Mouse (Mus musculus): ENCODE data around the gene Igfbp1.
A peak's percentile ranks its signal among the peaks of the same experiment; 100 is the strongest.
"Not testable (repeated sequence)": the region's sequence is repeated elsewhere in the genome, so short reads cannot be mapped to it uniquely, and the experiment has no call there.

Igfbp1 gene

DNA sequence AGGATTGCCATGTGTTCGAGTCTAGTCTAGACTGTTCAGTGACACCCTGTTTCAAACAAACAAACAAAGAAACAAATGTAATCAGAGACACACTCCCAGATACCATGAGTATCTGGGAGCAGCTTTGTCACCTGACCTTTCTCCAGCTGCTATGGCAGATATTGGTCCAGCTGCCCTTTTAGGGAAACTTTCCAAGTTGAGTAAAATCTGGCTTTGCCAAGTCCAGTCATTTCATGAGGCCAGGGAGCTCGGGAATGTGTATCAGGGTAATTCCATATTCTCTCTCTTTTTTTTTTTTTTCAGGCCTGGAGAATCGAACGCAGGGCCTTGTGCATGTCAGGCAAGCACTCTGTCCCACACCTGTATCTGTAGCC lies 2.3 kb upstream of the Igfbp1 start:
- no peak for DNase-seq

DNA sequence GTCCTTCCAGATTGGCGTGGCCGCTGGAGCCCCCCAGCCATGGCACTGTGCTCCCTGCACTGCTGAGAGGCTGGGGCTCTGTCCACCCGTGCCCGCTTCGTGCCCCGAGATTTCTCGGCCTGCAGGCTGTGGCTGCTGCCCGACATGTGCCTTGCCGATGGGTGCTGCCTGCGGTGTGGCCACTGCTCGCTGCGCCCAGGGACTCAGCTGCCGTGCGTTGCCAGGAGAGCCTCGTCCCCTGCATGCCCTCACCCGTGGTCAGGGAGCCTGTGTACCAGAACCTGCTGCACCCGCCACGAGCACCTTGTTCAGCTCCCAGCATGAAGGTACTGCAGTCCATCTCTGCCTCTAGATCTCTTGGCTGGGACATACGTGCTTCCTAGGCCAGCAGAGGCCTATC lies 424 bp downstream of the Igfbp1 start:
- DNase-seq, result no peak

DNA sequence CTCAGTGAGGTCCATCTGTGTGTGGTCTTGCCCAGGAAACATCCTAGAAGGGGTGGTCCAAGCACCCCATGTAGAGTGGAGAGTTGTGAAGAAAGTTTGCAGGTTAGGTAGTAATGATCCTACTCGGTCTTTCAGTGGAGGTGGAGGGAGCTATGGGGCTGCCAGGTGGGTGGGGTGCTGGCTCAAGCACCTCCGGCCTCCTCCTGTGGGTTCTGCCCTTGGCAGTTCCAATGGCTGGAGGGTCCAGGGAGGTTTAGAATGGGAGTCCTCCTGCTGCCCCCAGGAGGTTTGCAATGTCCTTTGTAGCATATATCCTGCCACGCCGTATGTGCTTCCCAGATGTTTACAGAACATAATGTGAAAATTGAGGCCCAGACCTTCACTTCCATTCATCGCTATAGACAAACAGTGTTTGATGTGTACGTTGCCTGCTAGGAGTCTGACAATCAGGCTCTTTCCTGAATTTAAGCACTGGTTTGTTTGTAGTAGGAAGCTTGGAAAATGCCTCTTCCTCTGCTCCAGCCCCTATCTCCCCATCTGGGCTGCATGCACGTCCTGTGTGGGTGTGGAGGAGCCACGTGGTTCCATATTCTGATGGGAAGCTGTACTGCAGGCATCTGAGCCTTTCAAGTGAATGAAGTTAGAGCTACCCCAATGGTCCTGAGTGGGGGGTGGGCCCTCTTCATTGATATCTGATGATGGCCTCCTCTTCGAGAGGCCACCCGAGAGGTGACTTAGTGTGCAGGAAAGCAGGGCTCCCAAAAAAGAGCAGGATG lies 1.1 kb downstream of the Igfbp1 start:
- DNase-seq, result no peak

DNA sequence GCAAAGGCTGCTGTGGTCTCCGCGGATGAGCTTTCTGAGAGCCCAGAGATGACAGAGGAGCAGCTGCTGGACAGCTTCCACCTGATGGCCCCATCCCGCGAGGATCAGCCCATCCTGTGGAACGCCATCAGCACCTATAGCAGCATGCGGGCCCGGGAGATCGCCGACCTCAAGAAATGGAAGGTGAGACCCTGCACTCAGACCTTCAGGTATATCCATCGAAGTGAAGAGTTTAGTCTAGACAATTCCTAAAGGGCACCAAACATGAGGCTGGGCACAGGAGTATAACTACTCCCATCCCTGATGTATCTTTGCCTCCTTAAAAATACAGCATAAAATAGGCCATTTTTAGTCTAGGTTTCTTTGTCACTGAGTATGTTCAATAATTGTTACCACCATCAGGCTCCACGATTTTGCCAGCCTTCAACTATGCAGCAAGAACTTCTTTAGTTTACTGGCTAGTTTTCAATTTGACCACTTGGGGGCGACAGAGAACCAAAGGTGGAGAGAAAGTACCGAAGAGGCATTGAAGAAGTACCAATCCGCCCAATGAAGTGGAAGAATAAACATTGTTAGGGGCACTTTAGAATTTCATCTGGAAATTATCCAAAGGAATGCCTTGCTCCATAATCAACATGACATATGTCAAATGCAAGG lies 2.3 kb downstream of the Igfbp1 start:
- peak in 1 of 2 experiments; percentile 74 for DNase-seq

DNA sequence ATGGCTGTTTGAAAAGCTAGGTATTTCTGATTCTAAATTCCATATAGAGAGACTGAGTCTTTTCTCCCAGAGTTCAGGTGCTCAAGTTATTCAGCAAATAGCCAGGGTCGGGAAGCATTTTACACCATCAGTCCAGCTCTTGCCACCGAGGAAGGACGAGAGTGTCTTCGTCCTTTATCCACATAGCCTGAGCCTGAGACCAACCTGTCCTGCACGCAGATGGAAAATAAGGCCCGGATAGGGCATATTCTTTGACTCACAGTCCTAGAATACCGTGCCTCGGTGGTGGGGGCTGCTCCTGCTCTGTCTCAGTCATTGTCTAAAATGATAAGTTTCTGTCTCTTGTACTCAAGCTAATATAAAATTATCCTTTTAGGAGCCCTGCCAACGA lies 2.8 kb downstream of the Igfbp1 start:
- DNase-seq, result no peak

DNA sequence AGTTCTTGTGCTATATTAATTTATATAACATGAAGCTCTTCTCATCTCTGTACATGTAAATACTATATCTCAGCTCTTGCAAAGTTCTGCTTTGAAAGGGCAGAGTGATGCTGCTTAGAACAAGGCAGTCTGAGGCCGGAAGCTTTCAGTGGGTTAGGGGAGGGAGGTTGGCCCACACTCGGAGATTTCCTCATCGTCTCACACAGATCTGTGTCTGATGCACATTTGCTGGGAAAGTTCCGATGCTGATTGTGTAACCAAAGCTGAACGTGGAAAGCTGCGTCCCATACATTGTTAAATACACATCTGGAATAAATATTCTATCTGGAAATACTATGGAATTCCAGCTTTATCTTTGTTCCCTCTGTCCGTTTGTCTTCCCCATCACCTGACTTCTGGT lies 4.6 kb downstream of the Igfbp1 start:
- DNase-seq, result no peak

DNA sequence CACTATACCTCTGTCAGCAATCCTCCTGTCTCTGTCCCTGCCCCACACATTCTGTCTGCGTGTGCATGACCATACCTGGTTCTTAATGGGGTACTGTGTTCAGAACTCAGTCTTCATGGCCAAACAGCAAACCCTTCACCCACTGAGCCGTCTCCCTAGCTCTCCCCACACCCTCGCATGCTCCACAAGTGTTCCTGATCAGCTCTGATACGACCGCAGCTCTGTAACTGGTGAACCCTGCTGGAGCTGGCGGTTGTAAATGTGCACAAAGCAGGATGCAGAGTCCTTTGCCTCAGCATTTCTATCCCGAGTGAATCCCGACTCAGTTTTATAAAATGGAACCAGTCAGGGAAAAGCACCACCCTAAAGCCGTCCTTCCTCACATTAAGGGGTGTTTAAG lies 6.3 kb downstream of the Igfbp1 start:
- DNase-seq, result no peak

DNA sequence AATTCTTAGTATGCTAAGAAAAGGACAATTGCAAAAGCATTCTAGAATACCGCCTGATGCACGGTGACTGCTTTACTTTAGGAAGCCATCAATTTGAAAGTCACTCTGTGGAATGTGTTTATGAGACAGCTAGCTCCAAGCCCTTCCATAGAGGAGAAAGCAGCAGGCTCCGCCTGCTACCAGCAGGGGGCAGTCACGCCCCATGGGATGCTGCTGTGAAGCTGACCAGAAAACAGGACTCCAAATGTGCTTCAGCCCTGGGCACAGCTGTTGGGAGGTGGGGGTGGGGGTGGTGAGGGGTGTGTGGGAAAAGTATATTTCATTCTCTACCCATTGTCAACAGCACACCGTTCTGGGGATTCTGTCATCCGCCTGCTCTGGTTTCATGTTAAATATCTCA lies 12.8 kb downstream of the Igfbp1 start:
- peak; percentile 79 to 86 for DNase-seq

DNA sequence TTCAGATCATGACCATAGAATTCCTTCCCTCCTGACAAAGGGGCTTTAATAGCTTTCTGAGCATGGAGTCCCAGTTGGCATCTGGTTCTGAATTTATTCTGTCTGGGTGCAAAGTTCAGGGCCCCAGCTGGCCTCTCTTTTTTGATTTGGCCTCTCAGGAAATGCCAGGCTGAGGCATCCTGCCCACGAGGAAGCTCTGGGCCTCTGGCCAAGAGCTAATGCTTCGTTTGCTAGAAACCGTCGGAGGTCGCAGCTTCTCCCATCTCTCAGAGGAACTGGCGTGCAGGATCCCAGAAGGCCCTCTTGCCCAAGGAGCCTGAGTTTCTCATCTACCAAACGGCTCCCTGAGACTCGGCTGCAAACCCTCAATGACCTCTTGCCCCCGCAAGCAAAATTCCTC lies 13.6 kb downstream of the Igfbp1 start:
- peak; percentile 30 to 55 for DNase-seq

DNA sequence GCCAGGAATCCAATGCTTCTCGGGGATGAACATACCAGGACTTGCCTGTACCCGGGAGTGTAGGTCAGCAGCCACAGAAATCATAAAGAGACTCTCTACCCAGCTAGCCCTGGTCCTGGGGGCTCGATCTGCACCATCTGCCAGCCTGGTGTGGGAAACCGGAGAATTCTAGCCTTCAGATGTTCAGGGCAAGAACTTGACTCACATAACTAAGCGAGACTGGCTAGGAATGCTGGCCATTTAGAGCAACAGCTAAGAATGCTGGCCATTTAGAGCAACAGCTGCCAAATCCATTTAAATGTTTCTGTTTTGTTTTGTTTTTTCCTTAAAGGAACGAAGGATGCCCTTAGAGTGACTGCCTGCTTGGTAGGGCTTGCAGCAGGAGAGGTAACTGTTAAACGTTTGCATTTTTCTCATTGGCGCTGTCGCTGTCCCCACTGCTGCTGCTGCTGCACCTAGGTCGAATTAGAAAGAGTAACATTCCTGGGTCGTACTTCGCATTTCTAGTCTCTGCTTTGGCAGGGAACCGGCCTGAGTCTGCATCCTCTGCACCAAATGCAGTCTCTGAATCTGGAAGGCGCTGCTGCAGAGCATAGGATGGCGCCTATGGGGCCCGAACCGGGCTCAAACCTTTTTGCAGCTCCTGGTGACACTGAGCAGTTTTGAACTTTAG lies 14.7 kb downstream of the Igfbp1 start:
- no peak for DNase-seq

DNA sequence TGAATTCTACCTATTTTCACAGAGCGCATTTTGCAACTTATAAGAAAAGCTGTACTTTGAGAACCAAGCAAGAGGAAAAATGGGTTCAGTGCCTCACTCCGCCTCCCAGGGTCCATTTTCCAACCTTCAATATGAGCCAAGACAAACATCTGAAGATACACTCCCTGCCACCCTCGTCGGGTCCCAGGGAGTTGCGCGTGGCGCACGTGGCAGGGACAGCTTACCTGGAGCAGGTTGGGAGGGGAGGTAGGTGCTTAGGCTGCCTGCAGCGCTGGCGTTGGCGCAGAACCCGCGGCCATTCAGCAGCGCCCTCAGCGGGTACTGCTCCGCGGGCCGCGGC lies 15.5 kb downstream of the Igfbp1 start:
- no peak for DNase-seq

DNA sequence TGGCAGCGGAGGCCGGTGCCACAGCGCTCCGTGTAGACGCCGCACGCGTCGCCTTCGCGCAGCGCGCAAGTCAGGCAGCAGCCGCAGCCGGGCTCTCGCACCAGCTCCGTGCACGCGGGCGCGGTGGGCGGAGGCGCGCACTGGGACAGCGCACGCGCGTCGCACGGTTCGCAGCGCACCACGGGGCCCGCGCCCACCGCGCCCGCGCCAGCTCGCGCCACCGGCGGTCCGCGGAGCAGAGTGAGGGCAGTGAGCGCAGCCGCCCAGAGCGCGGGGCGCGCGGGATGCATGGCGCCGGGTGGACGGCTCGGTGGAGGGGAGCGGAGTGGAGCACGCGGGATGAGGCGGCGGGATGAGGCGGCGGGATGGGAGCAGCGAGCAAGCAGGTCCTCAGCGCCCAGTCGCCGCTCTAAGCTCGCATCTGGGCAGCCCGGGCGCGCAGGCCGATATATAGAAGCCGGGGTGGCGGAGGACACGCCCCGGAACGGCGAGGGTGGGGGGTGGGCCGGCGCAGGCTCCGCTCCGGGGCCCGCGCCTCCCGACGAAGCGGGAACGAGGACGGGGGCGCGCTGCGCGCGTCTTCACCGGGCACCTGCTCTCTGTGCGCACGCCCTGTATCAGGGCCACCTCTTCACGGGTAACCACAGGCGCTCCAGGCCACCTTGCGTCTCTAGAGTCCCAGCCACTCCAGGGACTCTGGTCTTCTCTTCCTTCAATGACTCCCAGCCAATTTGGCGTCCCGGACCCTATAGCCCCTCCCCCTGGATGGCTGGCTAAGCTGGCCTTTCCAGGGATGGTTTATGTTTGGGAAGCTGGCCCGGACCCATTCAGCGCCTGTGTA lies 16.1 kb downstream of the Igfbp1 start, which contains the start of gene Igfbp3:
Gene Igfbp3 (minus strand): TSS at position 423 of the 841 bp plus-strand sequence.
- peak; percentile 76 to 86 for DNase-seq

DNA sequence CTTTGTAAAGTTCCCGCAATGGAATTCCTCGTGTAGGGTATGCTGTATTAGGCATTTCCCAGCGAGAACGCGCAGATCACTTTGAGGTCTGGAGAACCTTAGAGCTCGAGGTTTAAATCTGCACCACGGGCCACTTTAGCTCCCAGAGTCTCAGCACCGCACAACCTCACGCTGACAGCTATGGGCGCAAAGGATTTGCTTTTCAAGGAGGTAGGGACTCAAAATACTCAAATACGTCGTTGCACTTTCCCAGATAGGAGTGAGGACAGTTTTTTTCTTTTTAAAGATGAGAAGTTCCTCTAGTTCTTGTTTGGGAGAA lies 16.7 kb downstream of the Igfbp1 start:
- DNase-seq, result no peak

DNA sequence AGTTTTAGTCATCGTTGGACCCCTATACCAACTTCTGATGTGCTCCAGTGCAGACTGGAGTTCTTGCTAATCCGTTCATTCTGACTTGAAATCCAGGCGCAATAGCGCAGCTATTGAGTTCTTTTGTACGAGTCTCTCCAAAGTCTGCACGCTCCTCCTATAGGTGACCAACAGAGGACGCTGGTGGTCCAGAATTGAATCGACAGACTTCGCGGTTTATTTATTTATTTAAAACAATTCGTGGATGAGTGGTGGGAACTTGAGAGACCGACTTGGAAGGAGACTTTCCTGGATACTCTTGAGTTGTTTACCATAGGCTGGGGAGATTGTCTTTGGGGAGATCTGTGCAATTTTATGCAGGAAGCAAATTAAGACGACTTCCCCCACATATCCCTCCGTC lies 17.2 kb downstream of the Igfbp1 start:
- peak; percentile 52 to 76 for DNase-seq

DNA sequence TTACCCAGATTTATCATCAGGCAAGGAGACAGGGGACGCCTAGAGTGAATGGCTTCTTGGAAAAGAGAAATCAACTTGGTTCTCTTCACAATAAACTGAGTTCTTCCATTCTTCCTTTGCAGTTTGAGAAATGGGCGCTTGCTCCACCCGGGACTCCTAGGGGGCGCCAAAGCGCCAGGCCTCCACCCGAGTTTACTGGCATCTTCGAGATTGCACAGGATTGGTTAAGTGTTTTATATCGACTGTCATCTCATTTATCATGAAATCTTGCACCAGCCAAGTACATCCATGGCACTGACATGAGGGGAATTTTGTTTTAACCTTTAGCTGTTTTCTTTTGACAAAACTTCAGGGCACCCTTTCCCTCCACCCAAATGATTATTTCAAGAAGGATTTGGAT lies 18.1 kb downstream of the Igfbp1 start:
- peak; percentile 75 to 86 for DNase-seq

DNA sequence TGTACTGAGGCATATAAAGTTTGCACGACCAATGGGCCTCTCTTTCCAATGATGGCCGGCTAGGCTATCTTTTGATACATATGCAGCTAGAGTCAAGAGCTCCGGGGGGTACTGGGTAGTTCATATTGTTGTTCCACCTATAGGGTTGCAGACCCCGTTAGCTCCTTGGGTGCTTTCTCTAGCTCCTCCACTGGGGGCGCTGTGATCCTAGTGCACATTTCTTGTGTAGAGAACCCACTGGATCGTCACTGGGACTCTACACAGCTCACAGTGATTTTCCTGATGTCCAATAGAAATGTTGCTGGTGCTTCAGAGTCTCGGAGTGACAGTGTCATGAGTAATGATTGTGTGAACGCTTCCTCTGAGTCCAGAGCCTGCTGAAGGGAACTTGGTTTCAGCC lies 24.2 kb downstream of the Igfbp1 start:
- not testable (repeated sequence) for DNase-seq

DNA sequence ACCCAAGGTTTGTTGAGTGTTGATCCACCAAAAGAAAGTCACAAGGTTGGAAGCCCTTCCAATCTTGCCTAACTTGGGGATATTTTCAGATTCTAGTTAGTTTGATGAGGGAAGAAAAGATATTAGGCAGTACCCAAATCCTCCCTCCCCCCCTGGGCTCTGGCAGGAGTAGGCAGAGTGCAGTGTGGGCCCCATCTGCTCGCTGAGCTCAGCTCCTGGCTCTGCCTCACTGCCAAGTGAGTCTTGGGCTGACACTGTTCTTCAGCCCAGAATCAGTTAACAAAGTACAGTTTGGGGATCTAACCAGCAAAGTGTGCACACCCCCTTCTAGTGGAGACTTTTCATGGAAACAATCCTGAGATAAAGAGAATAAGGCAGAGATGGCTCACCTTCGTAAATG lies 28.6 kb downstream of the Igfbp1 start:
- peak; percentile 50 to 67 for DNase-seq

DNA sequence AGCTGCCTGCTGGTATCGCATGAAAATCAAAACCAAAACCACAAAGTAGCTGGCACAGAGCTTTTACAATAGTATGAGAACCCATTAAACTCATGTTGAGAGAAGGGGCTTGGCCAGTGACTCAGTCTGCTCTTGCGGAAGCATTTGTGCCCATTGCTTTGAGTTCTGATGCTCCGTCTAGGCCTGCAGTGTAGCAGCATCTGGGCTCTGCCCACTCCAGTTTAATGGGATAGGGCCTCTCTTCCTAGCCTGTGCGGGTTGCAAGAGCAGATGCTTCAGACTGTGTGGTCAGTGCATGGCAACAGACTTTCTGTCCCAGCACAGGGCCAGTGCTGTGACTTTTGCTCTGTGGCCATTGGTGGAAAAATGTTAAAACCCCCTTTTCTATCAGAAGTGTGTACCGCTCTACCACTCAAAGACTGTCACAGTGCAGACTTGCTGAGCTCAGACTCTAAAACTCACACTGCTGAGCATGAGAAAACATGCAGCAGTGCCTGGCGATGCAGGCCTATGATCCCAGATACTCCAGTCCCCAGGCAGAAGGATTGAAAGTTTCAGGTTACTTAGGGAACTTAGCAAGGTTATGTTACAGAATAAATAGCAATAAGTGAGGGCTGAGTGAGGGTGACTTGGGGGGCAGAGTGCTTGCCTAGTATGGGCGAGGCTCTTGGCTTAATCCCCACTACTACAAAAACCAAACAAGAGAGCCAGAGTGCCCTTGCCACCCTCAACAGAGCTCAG lies 29.4 kb downstream of the Igfbp1 start:
- DNase-seq, result no peak

DNA sequence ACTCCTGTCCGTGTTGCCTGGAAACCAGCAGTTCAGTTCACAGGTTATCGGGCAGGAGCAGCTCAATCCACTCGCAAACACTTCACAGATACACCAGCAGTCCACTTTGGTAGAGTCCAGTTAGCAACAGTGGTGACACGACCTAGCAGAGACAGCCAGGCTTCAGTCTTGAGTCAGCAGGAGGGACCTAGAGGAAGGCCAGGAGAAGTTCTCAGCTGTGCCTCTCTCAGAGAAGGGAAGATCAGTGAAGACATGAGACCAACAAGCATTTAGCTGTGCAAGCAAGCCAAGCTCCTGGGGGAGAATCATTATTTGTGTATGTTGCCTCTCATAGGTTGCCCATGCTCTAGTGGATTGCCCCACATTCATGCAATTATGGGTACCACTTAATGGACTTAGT lies 30.5 kb downstream of the Igfbp1 start:
- DNase-seq, result no peak

DNA sequence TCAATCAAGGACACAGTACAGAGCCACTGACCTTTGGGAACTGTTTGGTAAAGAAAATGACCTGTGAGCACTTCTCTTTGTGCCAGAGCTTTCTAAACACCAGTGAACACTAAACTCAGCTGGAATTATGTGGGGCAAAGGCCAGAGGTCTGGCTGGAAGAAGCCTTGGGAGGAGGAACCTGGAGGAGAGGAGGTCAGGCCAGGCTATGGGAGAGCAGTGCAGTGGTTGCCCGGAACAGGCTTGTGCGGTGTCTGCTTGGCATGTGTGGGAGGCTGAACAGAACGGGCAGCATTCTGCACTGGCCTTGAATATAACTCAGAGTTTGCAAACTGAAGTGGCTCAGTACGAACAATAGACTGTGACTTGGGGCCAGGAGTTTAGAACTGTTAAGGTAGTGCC lies 32.4 kb downstream of the Igfbp1 start:
- DNase-seq, result no peak

DNA sequence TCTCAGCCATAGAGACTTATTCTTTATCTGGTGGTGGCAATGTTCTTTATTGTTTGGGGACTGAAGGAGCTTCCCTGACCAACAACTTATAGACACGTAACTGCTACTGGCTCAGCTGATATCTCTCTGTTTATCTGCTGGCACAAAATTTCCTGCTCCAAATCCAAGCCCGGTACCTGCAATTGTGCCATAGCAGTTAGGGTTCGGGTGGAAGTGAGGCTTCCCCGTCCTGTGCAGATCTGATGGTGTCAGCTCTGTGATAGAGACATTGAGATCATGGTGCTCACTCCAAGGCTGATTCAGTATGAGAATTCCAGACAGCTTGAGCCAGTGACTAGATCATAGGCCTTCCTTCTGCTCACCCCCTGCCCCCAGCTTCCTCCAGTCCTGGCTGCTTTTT lies 34.4 kb downstream of the Igfbp1 start:
- no peak for DNase-seq

DNA sequence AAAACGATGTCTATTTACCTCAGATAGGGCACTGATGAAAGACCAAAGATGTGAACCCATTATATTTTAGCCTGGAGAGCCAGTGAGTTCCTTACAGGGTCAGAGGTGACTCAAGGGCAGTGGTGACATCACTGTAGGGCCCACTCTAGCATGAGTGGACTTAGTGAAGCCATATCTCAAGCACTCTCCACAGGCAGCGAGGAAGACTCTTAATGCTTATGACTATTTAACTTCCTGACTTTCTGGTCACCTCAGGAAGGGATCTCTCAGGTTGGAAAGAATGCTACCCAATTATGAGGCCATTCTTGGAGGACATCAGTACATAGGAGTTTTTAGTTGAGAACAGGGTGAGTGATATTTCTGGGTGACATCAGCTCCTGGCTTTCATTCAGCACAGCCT lies 35.8 kb downstream of the Igfbp1 start:
- no peak for DNase-seq

DNA sequence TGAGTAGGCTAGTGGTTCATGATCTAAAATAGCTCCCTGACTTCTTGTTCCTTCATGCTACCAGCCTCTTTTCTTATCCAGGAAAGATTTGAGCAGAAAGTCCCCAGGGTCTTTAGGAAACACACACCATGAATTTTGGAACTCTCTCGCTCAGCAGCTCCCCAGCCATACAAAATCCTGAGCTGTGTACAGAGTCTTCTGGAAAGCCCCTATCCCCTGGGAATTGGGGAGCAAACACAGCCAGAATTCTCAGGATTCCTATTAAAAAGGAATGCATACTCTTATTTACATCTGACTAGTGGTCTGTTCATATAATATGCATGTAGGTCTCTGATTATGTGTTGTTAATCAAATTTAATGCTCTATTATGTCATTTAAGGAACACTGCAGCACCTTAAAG lies 36.9 kb downstream of the Igfbp1 start:
- DNase-seq, result no peak
